Mouse (Mus musculus) neural tube, embryonic 11.5 days (tissue): ENCODE measurements at regions not wholly inside any gene's neighbourhood (a gene's known extent, or its start where the extent isn't known, plus 50 kb on each side); places are given as distances from the start of the nearest gene placed in this dataset.

Source experiments
- ATAC-seq: fragments of 200-750 bp; cut with Nextera tagmentation; 2 replicates; pipeline ENCODE4 v1.8.0; 2017; ENCODE audit warnings: moderate number of reproducible peaks, mild to moderate bottlenecking, moderate TSS enrichment, moderate library complexity; ENCODE audit not compliant: insufficient read depth, low FRiP score, low TSS enrichment
- DNase-seq: peaks from one replicate; pipeline ENCODE4 v3.0.0-alpha.2; 2015; ENCODE audit warnings: low spot score
- H3K27ac ChIP-seq: fragments of 300-500 bp; sonication (generic); 2 replicates; pipeline ENCODE4 v1.5.1; 2014; ENCODE audit warnings: low read depth, mild to moderate bottlenecking, low read length
- H3K27me3 ChIP-seq: fragments of 300-500 bp; sonication (generic); 2 replicates; pipeline ENCODE4 v1.6.1; 2014; ENCODE audit warnings: mild to moderate bottlenecking, low read length, mixed read lengths; ENCODE audit not compliant: control insufficient read depth, insufficient read depth
- H3K36me3 ChIP-seq: fragments of 300-500 bp; sonication (generic); 2 replicates; pipeline ENCODE4 v1.6.1; 2014; ENCODE audit warnings: mild to moderate bottlenecking, low read length, moderate library complexity, mixed read lengths; ENCODE audit not compliant: control insufficient read depth, insufficient read depth
- H3K4me1 ChIP-seq: fragments of 300-500 bp; sonication (generic); 2 replicates; pipeline ENCODE4 v1.6.1; 2014; ENCODE audit warnings: low read length, mixed read lengths; ENCODE audit not compliant: control insufficient read depth, insufficient read depth
- H3K4me2 ChIP-seq: fragments of 300-500 bp; sonication (generic); 2 replicates; pipeline ENCODE4 v1.6.1; 2014; ENCODE audit warnings: low read depth, mild to moderate bottlenecking, moderate library complexity
- H3K4me3 ChIP-seq: fragments of 300-500 bp; sonication (generic); 2 replicates; pipeline ENCODE4 v1.5.1; 2014; ENCODE audit warnings: low read depth, low read length
- H3K9ac ChIP-seq: fragments of 300-500 bp; sonication (generic); 2 replicates; pipeline ENCODE4 v1.6.1; 2014; ENCODE audit warnings: mild to moderate bottlenecking, low read length
- H3K9me3 ChIP-seq: fragments of 300-500 bp; sonication (generic); 2 replicates; pipeline ENCODE4 v1.6.1; 2016; ENCODE audit warnings: low read length; ENCODE audit not compliant: control insufficient read depth
- WGBS: fragments of 180-500 bp; shearing (Covaris S2); extraction: QIAGEN DNeasy Blood & Tissue Kit; methylation state at CpG from one replicate; pipeline ENCODE4 v1.1.7; 2014; 5-methylcytosine and 5-hydroxymethylcytosine counted together

GRCm38 (mm10) chr2:39420696-39421095 lies 194.4 kb upstream of the Ppp6c start:
- H3K9me3 ChIP-seq = no peaks in the 10 kb centered on the region
- no peaks in the 10 kb centered on the region for H3K27me3 ChIP-seq
- DNase-seq (no peak), ATAC-seq (no peak)
- no peak overlapping the region for H3K9ac ChIP-seq
- no peaks in the 10 kb centered on the region for H3K36me3 ChIP-seq
- no peak overlapping the region for H3K4me2 ChIP-seq
- no peaks in the 10 kb centered on the region for H3K4me1 ChIP-seq
- no peak overlapping the region for H3K27ac ChIP-seq
- H3K4me3 ChIP-seq = no peak overlapping the region
- 94% methylated on average over 24 of the region's 25 CpGs for WGBS

GRCm38 (mm10) chr2:39400336-39400735 lies 174.1 kb upstream of the Ppp6c start:
- ATAC-seq (no peak), DNase-seq (no peak)
- H3K36me3 ChIP-seq = no peaks in the 10 kb centered on the region
- no peaks in the 10 kb centered on the region for H3K27me3 ChIP-seq
- no peak overlapping the region for H3K27ac ChIP-seq
- no peak overlapping the region for H3K9ac ChIP-seq
- no peaks in the 10 kb centered on the region for H3K4me1 ChIP-seq
- no peak overlapping the region for H3K4me2 ChIP-seq
- 62% methylated on average over 2 of the region's 2 CpGs for WGBS
- H3K4me3 ChIP-seq = no peak overlapping the region
- H3K9me3 ChIP-seq = no peaks in the 10 kb centered on the region

GRCm38 (mm10) chr2:39399523-39399922 lies 173.3 kb upstream of the Ppp6c start:
- no peak overlapping the region for H3K9ac ChIP-seq
- ATAC-seq = no peak
- 66% methylated on average over 2 of the region's 2 CpGs for WGBS

GRCm38 (mm10) chr2:39394643-39395042 lies 168.4 kb upstream of the Ppp6c start:
- Histone ChIP-seq H3K27me3 (no peaks in the 10 kb centered on the region), H3K27ac (no peak overlapping the region), H3K36me3 (no peaks in the 10 kb centered on the region), H3K4me3 (no peak overlapping the region), H3K4me1 (no peaks in the 10 kb centered on the region), H3K9me3 (no peaks in the 10 kb centered on the region), H3K9ac (no peak overlapping the region), H3K4me2 (no peak overlapping the region)
- ATAC-seq = no peak
- 66% methylated on average over 3 of the region's 3 CpGs for WGBS
- DNase-seq = no peak

More at GRCm38 (mm10) chr2:39399523-39399922, 173.3 kb upstream of the Ppp6c start:
- no peak for DNase-seq
- Histone ChIP-seq H3K27me3 (no peaks in the 10 kb centered on the region), H3K4me1 (no peaks in the 10 kb centered on the region), H3K4me2 (no peak overlapping the region), H3K4me3 (no peak overlapping the region), H3K36me3 (no peaks in the 10 kb centered on the region), H3K9me3 (no peaks in the 10 kb centered on the region), H3K27ac (no peak overlapping the region)

GRCm38 (mm10) chr2:39377264-39377663 lies 151.0 kb upstream of the Ppp6c start:
- Histone ChIP-seq H3K4me1 (no peaks in the 10 kb centered on the region), H3K9me3 (no peaks in the 10 kb centered on the region), H3K4me3 (no peak overlapping the region), H3K27me3 (no peaks in the 10 kb centered on the region), H3K4me2 (no peak overlapping the region), H3K9ac (no peak overlapping the region), H3K27ac (no peak overlapping the region), H3K36me3 (no peaks in the 10 kb centered on the region)
- ATAC-seq (no peak), DNase-seq (no peak)
- 90% methylated on average over 3 of the region's 3 CpGs for WGBS

- H3K27me3 ChIP-seq = no peaks in the 10 kb centered on the region
- no peak overlapping the region for H3K4me3 ChIP-seq
- H3K36me3 ChIP-seq = no peaks in the 10 kb centered on the region
- H3K4me2 ChIP-seq = no peak overlapping the region
- H3K9ac ChIP-seq = no peak overlapping the region
- peak; percentile 92 for DNase-seq
- H3K27ac ChIP-seq = no peak overlapping the region
- ATAC-seq = peak; percentile 83
- H3K9me3 ChIP-seq = no peaks in the 10 kb centered on the region
- H3K4me1 ChIP-seq = no peaks in the 10 kb centered on the region
- WGBS = 14% methylated on average over 7 of the region's 7 CpGs
Observed at GRCm38 (mm10) chr2:39373068-39373779, 147.0 kb upstream of the Ppp6c start.

GRCm38 (mm10) chr2:39344207-39344606 lies 118.0 kb upstream of the Ppp6c start:
- 90% methylated on average over 3 of the region's 3 CpGs for WGBS
- Histone ChIP-seq H3K4me3 (no peak overlapping the region), H3K36me3 (no peaks in the 10 kb centered on the region), H3K9ac (no peak overlapping the region), H3K27me3 (no peaks in the 10 kb centered on the region), H3K4me2 (no peak overlapping the region), H3K27ac (no peak overlapping the region), H3K9me3 (no peaks in the 10 kb centered on the region), H3K4me1 (no peaks in the 10 kb centered on the region)
- no peak for DNase-seq
- no peak for ATAC-seq

- DNase-seq (no peak), ATAC-seq (no peak)
- Histone ChIP-seq H3K9ac (no peak overlapping the region), H3K36me3 (no peaks in the 10 kb centered on the region), H3K4me1 (no peaks in the 10 kb centered on the region), H3K9me3 (no peaks in the 10 kb centered on the region), H3K4me2 (no peak overlapping the region), H3K27ac (no peak overlapping the region), H3K4me3 (no peak overlapping the region), H3K27me3 (no peaks in the 10 kb centered on the region)
- 65% methylated on average over 3 of the region's 3 CpGs for WGBS
Observed at GRCm38 (mm10) chr2:39340406-39340805, 114.2 kb upstream of the Ppp6c start.

- Histone ChIP-seq H3K4me2 (no peak overlapping the region), H3K27ac (no peak overlapping the region), H3K4me1 (no peaks in the 10 kb centered on the region), H3K36me3 (no peaks in the 10 kb centered on the region), H3K27me3 (no peaks in the 10 kb centered on the region), H3K4me3 (no peak overlapping the region), H3K9me3 (no peaks in the 10 kb centered on the region), H3K9ac (no peak overlapping the region)
- ATAC-seq (peak; percentile 78), DNase-seq (no peak)
- WGBS = 71% methylated on average over 9 of the region's 9 CpGs
Observed at GRCm38 (mm10) chr2:39338832-39339649, 112.8 kb upstream of the Ppp6c start.
